Mouse (Mus musculus): Measurements from ENCODE around the gene 1700003F12Rik. TPM values are rescaled to one million over a fixed set of nuclear protein-coding genes. Genes with fewer than 3 reads are reported as not detected.

The 1700003F12Rik gene
- total and polyA plus RNA-seq, 3 experiments, result 0.52 to 0.85 (median 0.56) TPM

- in situ Hi-C loops (cut with MboI; ENCODE audit: low pct_ligation_motif_present, low pct_unique_long_range_greater_than_20kb, low sequenced_read_pairs) (no loop called here), dilution Hi-C loops (cut with MboI; ENCODE audit: extremely low pct_ligation_motif_present, extremely low pct_unique_long_range_greater_than_20kb, low sequenced_read_pairs) (no loop called here)
- Histone ChIP-seq H3K9me3 (replicated peaks; ENCODE audit: low read length) (no peaks in the 10 kb centered on the region), H3K9ac (ENCODE audit: insufficient read depth, low read depth) (no peak overlapping the region), H3K79me2 (replicated peaks; ENCODE audit: control insufficient read depth, extremely low read depth, insufficient read depth, poor library complexity, severe bottlenecking) (no peaks in the 10 kb centered on the region), H3K27me3 (replicated peaks) (no peaks in the 10 kb centered on the region), H3K4me1 (ENCODE audit: control insufficient read depth in 1 of 2, insufficient read depth in 2 of 2) (no peaks in the 10 kb centered on the region), H3K4me3 (replicated peaks in 1 of 3; ENCODE audit: low read depth in 2 of 3, low read length in 2 of 3, poor library complexity in 1 of 3) (no peak overlapping the region), H3K4me2 (ENCODE audit: insufficient read depth, low read depth, poor library complexity, severe bottlenecking) (no peak overlapping the region), H3K27ac (ENCODE audit: insufficient read depth, low read depth) (no peak overlapping the region), H3K36me3 (replicated peaks in 1 of 2; ENCODE audit: control insufficient read depth in 1 of 2, insufficient read depth in 1 of 2, low read length in 1 of 2) (peaks cover 39 to 82% of the 10 kb centered on the region in 2 experiments)
- no peak for DNase-seq (ENCODE audit: extremely low read depth)
- TF ChIP-seq ETS1 (conservative IDR thresholded peaks at IDR 0.05; ENCODE audit: low read depth, low read length) (no peak), TBP (conservative IDR thresholded peaks at IDR 0.05; ENCODE audit: low read depth, low read length) (no peak), RAD21 (IDR thresholded peaks at IDR 0.05; ENCODE audit: low read depth, low read length) (no peak), JUND (conservative IDR thresholded peaks at IDR 0.05; ENCODE audit: low read depth, low read length) (no peak), HCFC1 (IDR thresholded peaks at IDR 0.05; ENCODE audit: low read depth, low read length) (no peak), PAX5 (IDR thresholded peaks at IDR 0.05; ENCODE audit: low read length) (no peak), ZMIZ1 (IDR thresholded peaks at IDR 0.05; ENCODE audit: low read depth, low read length) (no peak), TCF12 (IDR thresholded peaks at IDR 0.05; ENCODE audit: low read depth, low read length) (no peak), IRF4 (IDR thresholded peaks at IDR 0.05; ENCODE audit: low read depth, low read length) (no peak), JUN (IDR thresholded peaks at IDR 0.05; ENCODE audit: insufficient read depth, low read depth, low read length) (no peak), MYC (IDR thresholded peaks at IDR 0.05; ENCODE audit: low read depth, low read length) (no peak), RCOR1 (conservative IDR thresholded peaks at IDR 0.05; ENCODE audit: low read depth, low read length) (no peak), USF1 (IDR thresholded peaks at IDR 0.05; ENCODE audit: low read depth, low read length) (no peak), SIN3A (IDR thresholded peaks at IDR 0.05; ENCODE audit: low read length) (no peak), NRF1 (IDR thresholded peaks at IDR 0.05; ENCODE audit: low read depth, low read length) (no peak)
These were observed 14.0 kb upstream of the 1700003F12Rik start for GRCm38 (mm10) chr2:154532888-154533287.

DNA sequence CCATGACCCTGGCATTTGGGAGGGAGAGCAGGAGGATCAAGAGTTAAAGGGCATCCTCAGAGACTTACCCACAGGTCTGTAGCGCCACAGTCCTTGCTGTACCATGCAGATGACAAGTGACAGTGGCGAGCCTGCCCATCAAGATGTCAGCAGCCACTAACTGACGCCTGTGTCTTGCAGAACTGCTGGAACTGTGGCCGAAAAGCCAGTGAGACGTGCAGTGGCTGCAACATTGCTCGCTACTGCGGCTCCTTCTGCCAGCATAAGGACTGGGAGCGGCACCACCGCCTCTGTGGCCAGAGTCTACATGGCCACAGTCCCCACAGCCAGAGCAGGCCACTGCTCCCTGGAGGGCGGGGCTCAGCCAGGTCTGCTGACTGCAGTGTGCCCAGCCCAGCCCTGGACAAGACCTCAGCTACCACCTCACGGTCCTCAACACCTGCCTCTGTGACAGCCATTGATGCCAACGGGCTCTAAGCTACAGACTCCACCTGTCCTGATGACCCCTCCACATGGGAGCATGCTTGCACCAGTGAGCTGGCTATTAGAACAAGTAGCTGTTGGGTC lies 12.1 kb upstream of the 1700003F12Rik start:
- TF ChIP-seq JUN (IDR thresholded peaks at IDR 0.05; ENCODE audit: insufficient read depth, low read depth, low read length) (no peak), ZMIZ1 (IDR thresholded peaks at IDR 0.05; ENCODE audit: low read depth, low read length) (no peak), KAT2A (IDR thresholded peaks at IDR 0.05; ENCODE audit: insufficient replicate concordance, low read length) (no peak), EP300 (IDR thresholded peaks at IDR 0.05; ENCODE audit: low read length) (no peak), ETS1 (conservative IDR thresholded peaks at IDR 0.05; ENCODE audit: low read depth, low read length) (no peak), CTCF (conservative IDR thresholded peaks at IDR 0.05 in 1 of 2, IDR thresholded peaks at IDR 0.05 in 1 of 2; ENCODE audit: low read depth in 2 of 2, low read length in 2 of 2) (no peak), PAX5 (IDR thresholded peaks at IDR 0.05; ENCODE audit: low read length) (no peak), UBTF (IDR thresholded peaks at IDR 0.05; ENCODE audit: low read depth, low read length) (no peak), POLR2A (IDR thresholded peaks at IDR 0.05; ENCODE audit: low read depth, low read length) (no peak), ZNF384 (IDR thresholded peaks at IDR 0.05; ENCODE audit: low read depth, low read length) (no peak), MXI1 (IDR thresholded peaks at IDR 0.05; ENCODE audit: low read depth, low read length) (no peak), USF1 (IDR thresholded peaks at IDR 0.05; ENCODE audit: low read depth, low read length) (no peak), MAZ (IDR thresholded peaks at IDR 0.05; ENCODE audit: low read depth, low read length) (no peak)
- in situ Hi-C loops (cut with MboI; ENCODE audit: low pct_ligation_motif_present, low pct_unique_long_range_greater_than_20kb, low sequenced_read_pairs) (no loop called here), dilution Hi-C loops (cut with MboI; ENCODE audit: extremely low pct_ligation_motif_present, extremely low pct_unique_long_range_greater_than_20kb, low sequenced_read_pairs) (no loop called here)
- Histone ChIP-seq H3K9ac (ENCODE audit: insufficient read depth, low read depth) (no peak overlapping the region), H3K27me3 (replicated peaks) (no peaks in the 10 kb centered on the region), H3K9me3 (replicated peaks; ENCODE audit: low read length) (no peaks in the 10 kb centered on the region), H3K4me1 (ENCODE audit: control insufficient read depth in 1 of 2, insufficient read depth in 2 of 2) (no peaks in the 10 kb centered on the region), H3K4me2 (ENCODE audit: insufficient read depth, low read depth, poor library complexity, severe bottlenecking) (no peak overlapping the region), H3K4me3 (replicated peaks in 1 of 3; ENCODE audit: low read depth in 2 of 3, low read length in 2 of 3, poor library complexity in 1 of 3) (no peak overlapping the region), H3K36me3 (replicated peaks in 1 of 2; ENCODE audit: control insufficient read depth in 1 of 2, insufficient read depth in 1 of 2, low read length in 1 of 2) (peaks cover 38 to 84% of the 10 kb centered on the region in 2 experiments), H3K79me2 (replicated peaks; ENCODE audit: control insufficient read depth, extremely low read depth, insufficient read depth, poor library complexity, severe bottlenecking) (no peaks in the 10 kb centered on the region), H3K27ac (ENCODE audit: insufficient read depth, low read depth) (no peak overlapping the region)
- DNase-seq (ENCODE audit: extremely low read depth), result no peak

All from CH12.LX (cell line).